Mouse (Mus musculus) hindbrain, embryonic 16.5 days (tissue): ENCODE results near the gene Nckap5. TPM values are rescaled to one million over a fixed set of nuclear protein-coding genes. Genes with fewer than 3 reads are reported as not detected.

Experiments used
- ATAC-seq: fragments of 200-750 bp; cut with Nextera tagmentation; 2 replicates; pipeline ENCODE4 v1.8.0; 2017; ENCODE audit warnings: moderate TSS enrichment, moderate library complexity
- H3K27ac ChIP-seq: fragments of 300-500 bp; sonication (generic); 2 replicates; pipeline ENCODE4 v1.5.1; 2014; ENCODE audit warnings: low read depth, mild to moderate bottlenecking, control low read depth, low read length, moderate library complexity
- H3K27me3 ChIP-seq: fragments of 300-500 bp; sonication (generic); replicated peaks from 2 replicates; pipeline ENCODE4 v1.6.1; 2014; ENCODE audit warnings: low read length; ENCODE audit not compliant: control insufficient read depth, insufficient read depth
- H3K36me3 ChIP-seq: fragments of 300-500 bp; sonication (generic); 2 replicates; pipeline ENCODE4 v1.6.1; 2014; ENCODE audit warnings: mild to moderate bottlenecking, low read length, moderate library complexity, mixed read lengths; ENCODE audit not compliant: control insufficient read depth, insufficient read depth
- H3K4me1 ChIP-seq: fragments of 300-500 bp; sonication (generic); 2 replicates; pipeline ENCODE4 v1.6.1; 2014; ENCODE audit warnings: low read depth, low read length; ENCODE audit not compliant: control insufficient read depth, insufficient read depth
- H3K4me2 ChIP-seq: fragments of 300-500 bp; sonication (generic); 2 replicates; pipeline ENCODE4 v1.6.1; 2014; ENCODE audit warnings: mild to moderate bottlenecking, low read length, control low read depth, moderate library complexity
- H3K4me3 ChIP-seq: fragments of 300-500 bp; sonication (generic); 2 replicates; pipeline ENCODE4 v1.5.1; 2014; ENCODE audit warnings: mild to moderate bottlenecking, low read length, control low read depth, moderate library complexity
- H3K9ac ChIP-seq: fragments of 300-500 bp; sonication (generic); 2 replicates; pipeline ENCODE4 v1.6.1; 2014; ENCODE audit warnings: low read depth, mild to moderate bottlenecking, control low read depth, low read length, moderate library complexity
- H3K9me3 ChIP-seq: fragments of 300-500 bp; sonication (generic); 2 replicates; pipeline ENCODE4 v1.6.1; 2014; ENCODE audit warnings: mild to moderate bottlenecking, low read length, moderate library complexity; ENCODE audit not compliant: control insufficient read depth
- WGBS: fragments of 180-500 bp; shearing (Covaris S2); extraction: QIAGEN DNeasy Blood & Tissue Kit; methylation state at CpG from one replicate; pipeline ENCODE4 v1.1.7; 2014; 5-methylcytosine and 5-hydroxymethylcytosine counted together
- polyA plus RNA-seq: library from polyadenylated mRNA; unstranded; fragments of >200 nt; fragmentation: Nextera tagmentation; extraction: Ambion mirVana; gene quantifications from 2 replicates; pipeline ENCODE4 v1.2.1, GENCODE M21; 2015

Gene Nckap5
- polyA plus RNA-seq, 1 experiment from 2014 or later = 13.9 TPM

- Histone ChIP-seq H3K4me2 (no peak overlapping the region), H3K9me3 (no peaks in the 10 kb centered on the region), H3K36me3 (no peaks in the 10 kb centered on the region), H3K27me3 (no peaks in the 10 kb centered on the region), H3K4me1 (peaks cover 11% of the 10 kb centered on the region), H3K27ac (no peak overlapping the region), H3K4me3 (no peak overlapping the region), H3K9ac (no peak overlapping the region)
- ATAC-seq = no peak
- WGBS = 85% methylated on average over 9 of the region's 9 CpGs
Measured at GRCm38 (mm10) chr1:126604551-126604950, 226.0 kb downstream of the Nckap5 start.

GRCm38 (mm10) chr1:126603771-126604515 lies 226.7 kb downstream of the Nckap5 start:
- Histone ChIP-seq H3K4me3 (no peak overlapping the region), H3K4me1 (peaks cover 11% of the 10 kb centered on the region), H3K4me2 (no peak overlapping the region), H3K9me3 (no peaks in the 10 kb centered on the region), H3K27ac (no peak overlapping the region), H3K27me3 (no peaks in the 10 kb centered on the region), H3K9ac (no peak overlapping the region), H3K36me3 (no peaks in the 10 kb centered on the region)
- WGBS = 87% methylated on average over 7 of the region's 7 CpGs
- no peak for ATAC-seq

GRCm38 (mm10) chr1:126600596-126600995 lies 230.0 kb downstream of the Nckap5 start:
- WGBS = 49% methylated on average over 4 of the region's 4 CpGs
- H3K4me3 ChIP-seq = no peak overlapping the region
- ATAC-seq = no peak

GRCm38 (mm10) chr1:126597376-126597775 lies 233.2 kb downstream of the Nckap5 start:
- Histone ChIP-seq H3K9me3 (no peaks in the 10 kb centered on the region), H3K9ac (no peak overlapping the region), H3K27ac (no peak overlapping the region), H3K4me1 (no peaks in the 10 kb centered on the region; the same call in 1 of the 2 replicates), H3K4me3 (no peak overlapping the region), H3K4me2 (no peak overlapping the region), H3K27me3 (no peaks in the 10 kb centered on the region), H3K36me3 (no peaks in the 10 kb centered on the region)
- WGBS = 22% methylated on average over 3 of the region's 3 CpGs
- ATAC-seq = 0 out of 2 replicates have a peak, but pooled peaks have one; percentile 37

More at GRCm38 (mm10) chr1:126600596-126600995, 230.0 kb downstream of the Nckap5 start:
- Histone ChIP-seq H3K9ac (no peak overlapping the region), H3K4me2 (no peak overlapping the region), H3K9me3 (no peaks in the 10 kb centered on the region), H3K27ac (no peak overlapping the region), H3K27me3 (no peaks in the 10 kb centered on the region), H3K4me1 (no peaks in the 10 kb centered on the region; the same call in 1 of the 2 replicates), H3K36me3 (no peaks in the 10 kb centered on the region)

GRCm38 (mm10) chr1:126594796-126595195 lies 235.8 kb downstream of the Nckap5 start:
- Histone ChIP-seq H3K36me3 (no peaks in the 10 kb centered on the region), H3K9ac (no peak overlapping the region), H3K4me3 (no peak overlapping the region), H3K4me2 (no peak overlapping the region), H3K27me3 (no peaks in the 10 kb centered on the region), H3K9me3 (no peaks in the 10 kb centered on the region), H3K27ac (no peak overlapping the region), H3K4me1 (no peaks in the 10 kb centered on the region; the same call in 1 of the 2 replicates)
- no peak for ATAC-seq
- WGBS = 93% methylated on average over 3 of the region's 3 CpGs

GRCm38 (mm10) chr1:126593044-126593805 lies 237.4 kb downstream of the Nckap5 start:
- 58% methylated on average over 7 of the region's 7 CpGs for WGBS
- no peak overlapping the region for H3K9ac ChIP-seq
- H3K27me3 ChIP-seq = no peaks in the 10 kb centered on the region
- H3K36me3 ChIP-seq = no peaks in the 10 kb centered on the region
- H3K4me3 ChIP-seq = no peak overlapping the region
- no peak for ATAC-seq
- H3K27ac ChIP-seq = no peak overlapping the region
- H3K9me3 ChIP-seq = no peaks in the 10 kb centered on the region
- H3K4me1 ChIP-seq = no peaks in the 10 kb centered on the region; the same call in 1 of the 2 replicates
- H3K4me2 ChIP-seq = no peak overlapping the region

- no peak overlapping the region for H3K27ac ChIP-seq
- H3K4me2 ChIP-seq = no peak overlapping the region
- ATAC-seq = no peak
- H3K9me3 ChIP-seq = no peaks in the 10 kb centered on the region
- H3K4me3 ChIP-seq = no peak overlapping the region
- WGBS = 84% methylated on average over 3 of the region's 3 CpGs
- H3K36me3 ChIP-seq = no peaks in the 10 kb centered on the region
- H3K9ac ChIP-seq = no peak overlapping the region
- no peaks in the 10 kb centered on the region for H3K27me3 ChIP-seq
- H3K4me1 ChIP-seq = no peaks in the 10 kb centered on the region
Measured at GRCm38 (mm10) chr1:126590911-126591310, 239.7 kb downstream of the Nckap5 start.

- H3K27ac ChIP-seq = no peak overlapping the region
- H3K9me3 ChIP-seq = no peaks in the 10 kb centered on the region
- no peak for ATAC-seq
- H3K27me3 ChIP-seq = no peaks in the 10 kb centered on the region
- no peak overlapping the region for H3K9ac ChIP-seq
- H3K4me2 ChIP-seq = no peak overlapping the region
- no peaks in the 10 kb centered on the region for H3K36me3 ChIP-seq
- H3K4me3 ChIP-seq = no peak overlapping the region
- H3K4me1 ChIP-seq = peaks cover 6% of the 10 kb centered on the region; the same call in 1 of the 2 replicates
Measured at GRCm38 (mm10) chr1:126578163-126578562, 252.4 kb downstream of the Nckap5 start.

GRCm38 (mm10) chr1:126574295-126574694 lies 256.3 kb downstream of the Nckap5 start:
- Histone ChIP-seq H3K4me3 (no peak overlapping the region), H3K27me3 (no peaks in the 10 kb centered on the region), H3K9me3 (no peaks in the 10 kb centered on the region), H3K4me2 (no peak overlapping the region), H3K9ac (no peak overlapping the region), H3K36me3 (no peaks in the 10 kb centered on the region), H3K27ac (no peak overlapping the region), H3K4me1 (peaks cover 6% of the 10 kb centered on the region; the same call in 1 of the 2 replicates)
- 36% methylated on average over 9 of the region's 9 CpGs for WGBS
- ATAC-seq = no peak
